Mouse (Mus musculus) E14TG2a.4 (cell line): ENCODE results near the gene Zcchc12.

ENCODE experiments used
- H3K27me3 ChIP-seq: 2 replicates; pipeline ENCODE4 v1.6.1; 2014; ENCODE audit warnings: low read length, control low read depth; ENCODE audit not compliant: insufficient read depth
- H3K36me3 ChIP-seq: 2 replicates; pipeline ENCODE4 v1.6.1; 2014; ENCODE audit warnings: low read length, control low read depth; ENCODE audit not compliant: insufficient read depth
- H3K4me1 ChIP-seq: replicated peaks from 2 replicates; pipeline ENCODE4 v1.6.1; 2014; ENCODE audit warnings: low read depth, low read length, control low read depth
- H3K4me3 ChIP-seq: replicated peaks from 2 replicates; pipeline ENCODE4 v1.5.1; 2014; ENCODE audit warnings: mild to moderate bottlenecking, low read length
- H3K9me3 ChIP-seq: 2 replicates; pipeline ENCODE4 v1.6.1; 2014; ENCODE audit warnings: low read length, control low read depth
- CTCF ChIP-seq: conservative IDR thresholded peaks from 2 replicates; pipeline ENCODE4 v1.5.1; 2014; ENCODE audit warnings: low read length
- NANOG ChIP-seq: IDR thresholded peaks from 2 replicates; pipeline ENCODE4 v1.6.1; 2014; ENCODE audit warnings: borderline replicate concordance, low read length, mixed read lengths
- POU5F1 ChIP-seq: IDR thresholded peaks from 2 replicates; pipeline ENCODE4 v1.6.1; 2014; ENCODE audit warnings: low read length, borderline replicate concordance

The Zcchc12 gene

DNA sequence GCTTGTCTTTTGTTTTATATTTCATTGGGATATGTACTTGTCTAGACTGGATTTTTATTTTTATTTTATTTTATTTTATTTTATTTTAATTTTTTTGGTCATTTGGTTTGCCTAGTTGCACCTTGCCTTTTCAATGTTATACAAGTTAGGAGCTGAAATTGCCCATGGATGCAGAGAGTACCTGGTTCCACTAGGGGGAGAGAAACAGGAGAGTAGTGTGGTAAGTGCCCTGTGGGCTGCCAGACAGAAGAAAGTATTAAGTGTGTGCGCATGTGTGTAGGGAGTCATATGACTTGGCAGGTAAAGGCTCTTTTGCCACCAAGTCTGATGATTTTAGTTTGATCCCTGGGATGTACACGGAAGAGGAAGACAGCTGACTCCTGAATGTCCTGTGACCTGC, 13.8 kb downstream of the Zcchc12 start:
- Histone ChIP-seq H3K9me3 (no peaks in the 10 kb centered on the region), H3K4me3 (no peak overlapping the region), H3K36me3 (no peaks in the 10 kb centered on the region), H3K4me1 (no peaks in the 10 kb centered on the region), H3K27me3 (no peaks in the 10 kb centered on the region)
- TF ChIP-seq POU5F1 (no peak), NANOG (no peak), CTCF (peak; percentile 17)

DNA sequence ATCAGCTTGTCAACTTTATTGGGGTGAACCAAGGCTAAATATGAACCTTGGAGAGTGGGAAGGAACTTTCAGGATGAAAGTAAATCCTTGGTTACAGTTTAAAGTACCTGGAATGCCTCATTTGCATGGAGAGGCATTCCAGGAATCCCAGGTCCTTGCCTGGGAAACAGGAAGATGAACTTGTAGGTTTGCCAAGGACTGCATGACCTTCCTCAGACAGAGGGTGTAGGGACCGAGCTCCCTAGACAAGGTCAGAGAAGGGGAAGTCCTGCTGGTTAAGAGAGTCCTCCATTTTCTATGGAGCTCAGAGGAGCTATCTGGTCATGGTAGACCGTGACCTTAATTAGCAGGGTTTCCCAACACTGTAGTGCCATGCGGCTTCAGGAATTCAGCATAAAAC, 15.5 kb downstream of the Zcchc12 start:
- TF ChIP-seq CTCF: no peak
- TF ChIP-seq NANOG: no peak
- no peak for TF ChIP-seq POU5F1
- H3K9me3 ChIP-seq: no peaks in the 10 kb centered on the region
- H3K27me3 ChIP-seq: no peaks in the 10 kb centered on the region
- H3K4me1 ChIP-seq: no peaks in the 10 kb centered on the region
- H3K4me3 ChIP-seq: no peak overlapping the region
- no peaks in the 10 kb centered on the region for H3K36me3 ChIP-seq

DNA sequence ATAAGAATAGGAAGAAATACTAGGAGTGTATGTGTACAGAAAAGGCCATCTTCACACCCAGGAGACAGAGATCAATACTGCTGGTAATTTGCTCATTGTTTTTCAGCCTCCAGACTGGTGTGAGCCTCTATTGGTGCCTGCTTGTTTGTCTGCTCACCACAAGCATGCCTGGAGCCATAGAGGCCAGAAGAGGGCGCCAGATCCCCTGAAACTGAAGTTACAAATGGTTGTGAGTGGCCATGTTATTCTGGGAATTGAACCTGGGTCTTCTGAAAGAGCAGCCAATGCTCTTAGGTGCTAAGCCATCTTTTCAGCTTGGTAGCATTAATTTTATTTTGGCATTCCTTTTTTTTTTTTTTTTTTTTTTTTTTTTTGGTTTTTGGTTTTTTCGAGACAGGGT, 25.7 kb downstream of the Zcchc12 start:
- H3K36me3 ChIP-seq: no peaks in the 10 kb centered on the region
- H3K4me3 ChIP-seq: no peak overlapping the region
- TF ChIP-seq CTCF (peak; percentile 35), POU5F1 (no peak)
- H3K4me1 ChIP-seq: no peaks in the 10 kb centered on the region
- H3K27me3 ChIP-seq: no peaks in the 10 kb centered on the region
- H3K9me3 ChIP-seq: no peaks in the 10 kb centered on the region

DNA sequence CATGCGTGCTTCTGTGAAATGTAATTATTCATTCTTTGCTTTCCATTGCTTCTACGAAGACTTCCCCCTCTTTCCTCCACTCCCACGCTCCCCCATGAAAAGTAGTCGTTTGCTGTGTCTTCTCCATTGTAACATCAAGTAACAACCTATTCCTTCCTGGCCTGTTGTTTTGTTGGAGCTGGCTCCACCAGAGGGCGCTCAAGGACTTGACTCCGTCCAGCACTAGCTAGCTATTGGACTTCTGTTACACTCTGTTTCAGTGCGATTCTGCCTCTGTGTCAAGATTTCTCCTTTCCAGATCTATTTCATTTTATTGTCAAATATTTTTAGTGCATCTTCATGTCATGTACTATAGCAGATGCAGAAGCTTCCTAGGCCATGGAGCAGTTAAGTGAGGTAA, 30.1 kb downstream of the Zcchc12 start:
- no peaks in the 10 kb centered on the region for H3K4me1 ChIP-seq
- no peaks in the 10 kb centered on the region for H3K36me3 ChIP-seq
- no peak overlapping the region for H3K4me3 ChIP-seq
- TF ChIP-seq POU5F1: no peak
- no peak for TF ChIP-seq NANOG
- TF ChIP-seq CTCF: peak; percentile 39
- H3K9me3 ChIP-seq: no peaks in the 10 kb centered on the region
- H3K27me3 ChIP-seq: no peaks in the 10 kb centered on the region

DNA sequence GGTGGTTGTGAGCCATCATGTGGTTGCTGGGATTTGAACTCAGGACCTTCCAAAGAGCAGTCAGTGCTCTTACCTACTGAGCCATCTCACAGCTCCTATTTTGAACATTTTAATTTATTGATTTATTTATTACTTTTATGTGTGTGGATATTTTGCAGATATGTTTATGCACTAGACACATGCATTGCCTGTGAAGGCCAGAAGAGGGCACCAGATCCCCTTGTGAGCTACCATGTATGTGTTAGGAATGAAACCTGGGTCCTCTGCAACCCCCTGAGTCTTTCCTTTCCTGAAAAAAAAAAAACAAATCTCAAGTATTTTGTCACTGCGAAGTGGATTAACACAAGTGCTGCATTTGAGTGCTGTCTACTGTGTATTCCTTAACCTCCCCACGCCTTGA, 30.9 kb downstream of the Zcchc12 start:
- Histone ChIP-seq H3K9me3 (no peaks in the 10 kb centered on the region), H3K4me1 (no peaks in the 10 kb centered on the region), H3K27me3 (no peaks in the 10 kb centered on the region), H3K4me3 (no peak overlapping the region), H3K36me3 (no peaks in the 10 kb centered on the region)
- TF ChIP-seq POU5F1 (no peak), NANOG (no peak), CTCF (peak; percentile 54)

DNA sequence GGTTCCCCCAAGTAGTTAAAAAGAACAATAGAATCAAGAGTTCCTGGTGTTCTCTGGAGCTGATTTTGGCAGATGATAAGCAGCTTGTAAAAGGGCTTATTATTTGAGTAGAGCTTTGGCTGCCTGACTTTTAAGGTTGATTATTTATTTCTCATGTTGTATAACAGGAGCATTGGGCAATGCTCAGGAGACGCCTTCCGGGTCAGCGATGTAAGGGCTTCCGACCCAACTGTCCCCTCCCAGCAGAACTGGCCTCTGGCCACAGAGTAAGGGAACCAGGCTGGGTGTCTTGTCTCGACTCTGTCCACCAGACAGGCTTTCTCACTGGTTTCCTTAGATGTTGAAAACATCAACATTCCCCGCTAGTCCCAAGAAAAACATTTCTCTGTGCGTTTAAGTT, 33.2 kb downstream of the Zcchc12 start:
- Histone ChIP-seq H3K4me1 (no peaks in the 10 kb centered on the region), H3K27me3 (no peaks in the 10 kb centered on the region), H3K4me3 (no peak overlapping the region), H3K36me3 (no peaks in the 10 kb centered on the region), H3K9me3 (no peaks in the 10 kb centered on the region)
- no peak for TF ChIP-seq NANOG
- no peak for TF ChIP-seq POU5F1
- no peak for TF ChIP-seq CTCF

DNA sequence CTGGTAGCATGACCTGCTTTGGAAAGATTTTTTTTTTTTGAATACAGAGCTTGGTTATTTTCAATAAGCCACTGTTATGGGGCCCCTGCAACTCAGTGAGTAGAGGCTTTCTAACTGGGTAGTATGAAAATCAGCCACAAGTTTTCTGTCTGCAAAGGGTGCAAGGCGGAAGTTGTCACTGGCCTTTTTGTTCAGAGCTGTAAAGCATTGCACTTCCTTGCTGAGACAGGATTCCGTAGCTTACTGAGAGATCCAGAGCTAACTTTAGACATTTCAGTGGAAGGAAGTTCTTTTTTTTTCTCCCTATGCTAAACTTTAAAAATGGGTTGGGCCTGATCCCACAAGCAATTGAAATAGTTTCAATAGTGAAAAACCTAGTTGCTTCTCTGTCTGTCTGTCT, 33.6 kb downstream of the Zcchc12 start:
- Histone ChIP-seq H3K4me3 (no peak overlapping the region), H3K4me1 (no peaks in the 10 kb centered on the region), H3K36me3 (no peaks in the 10 kb centered on the region), H3K27me3 (no peaks in the 10 kb centered on the region), H3K9me3 (no peaks in the 10 kb centered on the region)
- TF ChIP-seq NANOG (no peak), POU5F1 (no peak), CTCF (no peak)

DNA sequence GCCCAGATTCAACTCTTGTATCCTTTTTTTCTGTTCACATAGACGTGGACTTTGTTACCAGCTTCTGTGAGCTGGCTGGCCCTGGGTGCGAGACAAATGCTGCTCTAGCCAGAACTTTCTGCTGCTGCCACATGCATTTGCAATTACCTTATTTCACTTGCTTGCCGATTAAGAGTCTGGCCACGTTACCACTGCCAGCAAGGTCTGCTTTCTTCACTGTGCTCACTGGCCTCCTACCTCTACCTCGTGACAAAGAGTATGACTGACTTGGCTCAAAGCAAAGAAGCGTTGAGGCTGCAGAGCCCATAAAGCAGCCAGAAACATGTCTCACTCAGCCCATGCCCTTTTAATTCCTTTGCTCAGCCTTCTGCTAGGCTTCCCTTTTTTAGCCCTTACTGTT, 39.9 kb downstream of the Zcchc12 start:
- no peaks in the 10 kb centered on the region for H3K9me3 ChIP-seq
- H3K36me3 ChIP-seq: no peaks in the 10 kb centered on the region
- no peak overlapping the region for H3K4me3 ChIP-seq
- TF ChIP-seq NANOG: no peak
- H3K27me3 ChIP-seq: no peaks in the 10 kb centered on the region
- no peaks in the 10 kb centered on the region for H3K4me1 ChIP-seq
